Mouse (Mus musculus) left cerebral cortex, adult 2 months (tissue): Measurements from ENCODE around the gene Tmem59l. TPM values are rescaled to one million over a fixed set of nuclear protein-coding genes. Genes with fewer than 3 reads are reported as not detected.

Experiments
- DNase-seq, 2 experiments: peaks; one replicate each; pipeline ENCODE4 v3.0.0; 2021 to 2022; ENCODE audit warnings: low spot score in 2 of 2, mixed read lengths in 1 of 2; ENCODE audit errors: extremely low spot score in 1 of 2
- H3K27ac ChIP-seq: fragments of 200-600 bp; 2 replicates; pipeline ENCODE4 v1.8.1; 2022
- H3K4me3 ChIP-seq: fragments of 200-600 bp; 2 replicates; pipeline ENCODE4 v1.8.1; 2022
- CTCF ChIP-seq: fragments of 200-600 bp; IDR thresholded peaks from 2 replicates; pipeline ENCODE4 v1.8.1; 2022; ENCODE audit warnings: antibody characterized with exemption, mild to moderate bottlenecking, moderate library complexity
- intact Hi-C: fragments of 180-260 bp; cut with DNase I; formaldehyde crosslinking; loops from one replicate; pipeline ENCODE4 v1.15.1; 2025
- total RNA-seq, 2 experiments: library from RNA; stranded (reverse); gene quantifications; 2 replicates each; pipeline ENCODE4 v1.2.3; 2021

Gene Tmem59l
- total RNA-seq, 2 experiments from 2014 or later: 295 to 302 TPM

DNA sequence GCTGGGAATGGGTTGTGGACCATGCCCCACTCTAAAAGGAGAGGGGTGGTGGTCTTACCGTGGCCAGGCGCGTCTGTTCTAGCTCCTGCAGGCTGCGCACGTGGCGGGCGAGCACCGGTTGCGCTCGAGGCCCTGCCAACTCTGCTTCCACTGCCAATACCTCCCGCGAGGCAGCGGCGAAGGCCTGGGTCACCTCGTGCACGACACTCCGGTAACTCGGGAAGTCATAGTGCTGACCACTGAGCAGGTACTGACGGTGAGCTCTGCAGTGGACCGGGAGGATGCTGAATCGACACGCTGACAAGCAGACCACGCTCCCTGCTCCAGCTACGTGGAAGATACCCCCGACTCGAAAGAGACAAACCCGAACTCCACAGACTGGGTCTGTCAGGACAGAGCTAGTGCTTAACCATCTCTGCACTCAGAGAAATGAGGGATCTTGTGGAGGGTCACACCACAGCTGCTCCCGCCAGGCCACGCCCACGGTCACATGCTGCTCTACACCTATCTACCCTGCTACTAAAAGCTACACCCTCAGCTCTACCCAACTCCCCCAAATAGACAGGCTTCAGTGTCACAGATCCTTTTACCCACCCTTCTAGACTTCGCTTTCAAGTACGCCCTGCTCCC, 18.7 kb upstream of the Tmem59l start:
- intact Hi-C loops: loop anchor here (1.0 to 10.0 kb wide), 4 partner anchors 33 to 151 kb away; partner anchors contain the start of genes Ell and Upf1
- DNase-seq: no peak
- no peak for TF ChIP-seq CTCF
- Histone ChIP-seq H3K27ac (peak overlapping the region; percentile 99), H3K4me3 (peak overlapping the region; percentile 73)

DNA sequence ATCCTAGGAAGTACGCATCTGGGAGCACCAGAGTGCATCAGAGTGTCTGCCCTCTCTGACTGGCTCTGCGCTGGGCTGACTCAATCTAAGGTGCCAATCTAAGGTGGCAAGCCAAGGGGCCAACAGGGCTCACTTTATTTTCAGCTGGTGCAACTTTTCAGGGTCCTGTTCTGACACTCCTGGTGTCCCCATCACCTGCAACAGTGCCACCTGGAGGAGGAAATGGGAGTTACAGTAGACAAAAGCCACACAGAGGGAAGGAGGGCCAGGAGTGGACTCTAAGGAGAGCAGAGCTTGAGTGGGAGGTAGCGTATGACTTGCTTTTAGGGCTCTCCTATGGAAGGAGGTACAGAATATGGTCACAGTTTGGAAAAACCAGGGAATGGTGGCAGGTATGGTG, 17.7 kb upstream of the Tmem59l start:
- peak; percentile 91 for TF ChIP-seq CTCF
- H3K27ac ChIP-seq: peak overlapping the region; percentile 2; the same call in 1 of the 2 replicates
- intact Hi-C loops: loop anchor here (1.0 to 10.0 kb wide), 3 partner anchors 58 to 150 kb away; partner anchors contain the start of gene Upf1
- H3K4me3 ChIP-seq: 0 out of 2 replicates have a peak overlapping the region, but pooled peaks have one; percentile 9
- peak; percentile 72 to 85 for DNase-seq

DNA sequence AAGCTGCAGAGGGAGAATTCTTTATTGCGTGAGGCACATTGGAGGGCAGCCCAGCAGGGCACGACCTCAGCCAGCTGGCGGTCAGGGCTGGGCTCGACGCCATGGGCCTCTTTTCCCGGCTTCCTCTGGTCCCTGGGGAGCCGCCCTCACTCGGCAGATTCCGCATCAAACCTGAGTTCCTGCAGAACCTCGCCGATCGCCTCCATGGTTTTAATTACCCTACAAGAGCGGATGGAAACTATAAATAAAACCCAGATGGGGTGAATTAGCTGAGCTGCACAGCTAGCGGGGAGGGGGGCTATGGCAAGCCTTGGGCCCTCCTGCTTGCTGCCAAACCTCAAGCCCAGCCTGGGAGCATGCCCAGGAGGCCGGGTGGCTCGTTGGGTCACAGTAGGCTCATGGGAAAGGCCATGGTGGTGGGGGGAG, 17.1 kb upstream of the Tmem59l start:
- no peak for TF ChIP-seq CTCF
- Histone ChIP-seq H3K27ac (peak overlapping the region; percentile 2), H3K4me3 (no peak overlapping the region)
- intact Hi-C loops: loop anchor here (5.0 to 10.0 kb wide), 2 partner anchors 57 to 150 kb away; partner anchors contain the start of gene Upf1
- peak in 1 of 2 experiments; percentile 54 for DNase-seq

DNA sequence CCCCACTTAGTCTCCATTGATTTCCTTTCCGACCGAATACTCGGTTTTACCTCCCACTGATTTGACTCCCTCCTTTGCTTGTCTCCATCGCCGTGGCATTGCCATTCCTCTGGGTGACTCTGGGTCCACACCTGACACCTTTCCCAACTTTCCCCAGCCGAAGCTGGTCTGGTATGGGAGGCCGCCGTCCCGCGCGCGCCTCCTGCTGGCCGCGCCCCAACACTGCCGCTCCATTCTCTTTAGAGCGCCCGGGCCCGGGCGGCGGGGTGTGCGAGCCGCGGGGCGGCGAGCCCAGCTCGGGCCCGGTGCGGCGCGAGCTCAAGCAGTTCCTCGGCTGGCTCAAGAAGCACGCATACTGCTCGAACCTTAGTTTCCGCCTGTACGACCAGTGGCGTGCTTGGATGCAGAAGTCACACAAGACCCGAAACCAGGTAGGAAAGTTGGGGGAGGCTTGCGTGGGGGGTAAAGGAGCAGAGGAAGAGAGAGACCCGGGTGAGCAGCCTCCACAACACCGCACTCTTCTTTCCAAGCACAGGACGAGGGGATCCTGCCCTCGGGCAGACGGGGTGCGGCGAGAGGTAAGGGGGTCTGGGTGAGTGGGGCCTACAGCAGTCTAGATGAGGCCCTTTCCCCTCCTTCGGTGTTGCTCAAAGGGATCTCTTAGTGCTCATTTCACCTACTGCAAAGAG, 16.0 kb upstream of the Tmem59l start:
- peak; percentile 80 for TF ChIP-seq CTCF
- intact Hi-C loops: loop anchor here (5.0 to 10.0 kb wide), 2 partner anchors 56 to 148 kb away; partner anchors contain the start of gene Upf1
- no peak overlapping the region for H3K4me3 ChIP-seq
- no peak overlapping the region for H3K27ac ChIP-seq
- peak; percentile 57 to 61 for DNase-seq

DNA sequence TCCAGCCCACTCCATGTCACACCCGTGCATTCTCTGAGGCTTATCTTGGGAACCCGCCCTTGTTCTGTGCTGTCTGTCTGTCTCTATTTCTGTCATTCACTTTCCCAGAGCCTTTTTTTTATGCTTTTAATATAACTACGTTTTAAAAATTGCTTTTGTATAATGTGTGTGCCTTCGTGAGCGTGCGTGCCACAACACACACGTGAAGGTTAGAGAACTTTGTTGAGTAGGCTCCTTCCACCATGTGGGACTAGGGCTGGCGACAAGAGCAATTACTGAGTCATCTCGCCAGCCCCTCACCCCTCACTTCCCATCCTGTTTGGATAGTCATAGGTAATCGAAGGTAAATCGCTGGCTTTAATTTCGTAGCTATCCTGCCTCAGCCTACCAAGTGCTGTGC, 15.4 kb upstream of the Tmem59l start:
- no peak for TF ChIP-seq CTCF
- Histone ChIP-seq H3K4me3 (no peak overlapping the region), H3K27ac (no peak overlapping the region)
- no peak for DNase-seq
- intact Hi-C loops: loop anchor here (5.0 to 10.0 kb wide), 2 partner anchors 55 to 148 kb away; partner anchors contain the start of gene Upf1

DNA sequence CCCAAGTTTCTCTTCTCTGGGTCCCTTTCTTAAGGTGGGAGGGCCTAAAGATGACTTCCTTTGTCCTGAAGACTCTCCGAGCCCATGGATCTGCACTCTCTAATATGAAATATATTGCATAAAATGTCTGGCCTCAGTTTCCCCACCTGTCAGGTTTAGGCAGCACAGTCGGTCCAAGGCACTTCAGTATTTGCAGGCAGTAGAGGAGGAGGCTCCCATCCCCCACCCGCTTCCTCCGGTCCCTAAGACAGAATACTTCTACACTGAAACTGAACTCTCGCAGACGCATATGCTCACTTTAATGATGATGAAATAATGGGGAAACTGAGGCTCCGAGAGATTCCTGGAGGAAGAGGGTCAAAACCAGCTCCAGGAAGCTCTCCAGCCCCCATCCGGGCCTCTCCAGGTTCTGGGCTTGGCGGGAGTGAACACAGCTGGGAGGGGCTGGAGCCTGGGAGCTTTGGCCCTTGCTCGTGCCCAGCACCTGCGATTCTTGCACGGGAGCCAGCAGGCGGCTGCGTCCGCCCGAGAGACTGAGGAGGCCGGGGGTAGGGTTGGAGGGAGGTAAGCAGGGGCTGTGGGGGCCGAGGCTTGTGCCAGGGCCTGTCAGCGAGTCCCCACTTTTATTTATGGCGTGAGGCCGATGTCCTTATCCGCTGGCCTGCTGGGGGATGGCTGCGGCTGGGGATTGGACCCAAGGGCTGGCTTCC, 14.8 kb upstream of the Tmem59l start:
- no peak overlapping the region for H3K4me3 ChIP-seq
- H3K27ac ChIP-seq: no peak overlapping the region
- intact Hi-C loops: loop anchor here (5.0 to 10.0 kb wide), 2 partner anchors 55 to 147 kb away; partner anchors contain the start of gene Upf1
- no peak for DNase-seq
- TF ChIP-seq CTCF: no peak

DNA sequence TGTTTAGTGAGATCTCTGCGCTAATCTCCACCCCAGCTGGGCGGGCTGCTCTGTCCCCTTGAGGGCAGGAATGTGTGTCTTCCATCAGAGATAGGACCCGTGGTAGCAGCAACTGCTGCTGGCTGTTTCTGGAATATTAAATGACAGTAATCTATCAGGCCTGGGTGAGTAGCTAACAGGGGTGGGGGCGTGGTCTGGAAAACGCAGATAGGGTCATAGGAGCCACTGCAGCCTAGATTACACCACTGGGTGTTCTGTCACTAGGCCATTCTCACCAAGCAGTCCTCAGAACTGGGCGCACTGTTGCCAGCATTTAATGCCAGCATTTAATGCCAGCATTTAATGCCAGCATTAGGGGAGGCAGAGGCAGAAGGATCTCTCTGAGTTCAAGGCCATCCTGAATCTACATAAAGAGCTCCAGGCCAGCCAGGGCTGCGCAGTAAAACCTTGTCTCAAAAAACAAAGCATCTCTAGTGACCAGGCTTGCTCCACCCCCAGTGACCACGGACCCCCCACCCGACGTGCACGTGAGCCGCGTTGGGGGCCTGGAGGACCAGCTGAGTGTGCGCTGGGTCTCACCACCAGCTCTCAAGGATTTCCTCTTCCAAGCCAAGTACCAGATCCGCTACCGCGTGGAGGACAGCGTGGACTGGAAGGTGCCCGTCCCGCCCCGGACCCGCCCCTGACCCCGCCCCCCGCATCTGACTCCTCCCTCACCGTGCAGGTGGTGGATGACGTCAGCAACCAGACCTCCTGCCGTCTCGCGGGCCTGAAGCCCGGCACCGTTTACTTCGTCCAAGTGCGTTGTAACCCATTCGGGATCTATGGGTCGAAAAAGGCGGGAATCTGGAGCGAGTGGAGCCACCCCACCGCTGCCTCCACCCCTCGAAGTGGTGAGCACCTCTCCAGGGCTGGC, 13.5 kb upstream of the Tmem59l start:
- intact Hi-C loops: loop anchor here (5.0 to 10.0 kb wide), 2 partner anchors 53 to 146 kb away; partner anchors contain the start of gene Upf1
- no peak overlapping the region for H3K4me3 ChIP-seq

DNA sequence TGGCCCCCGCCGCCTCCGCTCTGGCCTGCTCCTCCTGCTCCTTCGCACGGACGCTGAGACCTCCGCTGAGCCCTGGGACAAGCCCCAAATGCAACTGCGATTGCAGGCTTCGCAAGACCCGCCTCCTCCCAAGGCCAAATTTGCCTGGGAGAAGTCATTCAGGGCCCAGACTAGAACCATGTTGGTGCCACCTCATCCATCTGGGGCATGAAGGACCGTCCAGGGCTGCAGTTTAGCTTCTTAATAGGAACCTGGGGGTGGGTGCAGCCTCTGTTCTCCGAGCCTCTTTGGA, 8.6 kb upstream of the Tmem59l start:
- intact Hi-C loops: no loop called here

More for the DNA sequence above, 13.5 kb upstream of the Tmem59l start:
- DNase-seq: no peak
- H3K27ac ChIP-seq: no peak overlapping the region
- TF ChIP-seq CTCF: no peak

DNA sequence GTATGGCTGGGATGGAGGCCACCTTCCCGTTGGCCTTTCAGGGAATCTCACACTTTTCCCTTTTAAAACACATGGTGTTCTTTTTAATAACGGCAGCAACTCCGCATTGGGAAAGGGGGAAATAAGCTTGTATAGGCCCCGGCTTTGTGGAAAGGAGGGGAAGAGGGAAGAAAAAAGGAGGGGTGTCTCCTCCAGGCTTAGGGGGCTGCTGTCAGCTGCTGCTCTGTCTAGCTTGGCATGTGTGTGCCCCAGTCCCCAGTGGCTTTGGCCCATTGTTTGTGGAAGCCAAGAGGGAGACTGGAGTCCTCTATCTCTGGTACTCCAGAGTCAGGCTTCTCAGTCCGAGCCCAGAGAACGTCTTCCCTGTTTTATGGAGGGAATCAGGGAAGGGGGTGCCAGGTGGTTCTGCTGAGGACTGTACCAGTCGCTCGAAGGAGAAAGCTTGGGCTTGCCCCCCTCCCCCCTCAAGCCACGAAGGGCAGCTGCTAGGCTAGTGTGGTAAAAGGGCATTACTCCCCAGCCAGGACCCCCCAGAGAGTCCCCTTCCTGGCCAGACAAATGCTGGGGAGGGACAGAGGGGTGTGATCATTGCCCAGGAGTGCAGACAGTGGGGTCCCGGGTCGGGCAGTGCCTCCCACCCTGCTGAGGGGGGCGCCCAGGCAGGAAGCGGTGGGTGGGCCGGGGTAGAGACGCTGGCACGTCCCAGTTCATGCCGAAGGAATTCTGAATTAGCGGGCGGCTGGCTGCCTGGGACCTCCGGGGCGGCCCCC, 8.0 kb upstream of the Tmem59l start:
- H3K4me3 ChIP-seq: no peak overlapping the region
- no peak for TF ChIP-seq CTCF
- DNase-seq: no peak
- H3K27ac ChIP-seq: no peak overlapping the region
- intact Hi-C loops: no loop called here

More for the DNA sequence above, 8.6 kb upstream of the Tmem59l start:
- no peak overlapping the region for H3K4me3 ChIP-seq
- no peak for TF ChIP-seq CTCF
- no peak overlapping the region for H3K27ac ChIP-seq
- DNase-seq: no peak

DNA sequence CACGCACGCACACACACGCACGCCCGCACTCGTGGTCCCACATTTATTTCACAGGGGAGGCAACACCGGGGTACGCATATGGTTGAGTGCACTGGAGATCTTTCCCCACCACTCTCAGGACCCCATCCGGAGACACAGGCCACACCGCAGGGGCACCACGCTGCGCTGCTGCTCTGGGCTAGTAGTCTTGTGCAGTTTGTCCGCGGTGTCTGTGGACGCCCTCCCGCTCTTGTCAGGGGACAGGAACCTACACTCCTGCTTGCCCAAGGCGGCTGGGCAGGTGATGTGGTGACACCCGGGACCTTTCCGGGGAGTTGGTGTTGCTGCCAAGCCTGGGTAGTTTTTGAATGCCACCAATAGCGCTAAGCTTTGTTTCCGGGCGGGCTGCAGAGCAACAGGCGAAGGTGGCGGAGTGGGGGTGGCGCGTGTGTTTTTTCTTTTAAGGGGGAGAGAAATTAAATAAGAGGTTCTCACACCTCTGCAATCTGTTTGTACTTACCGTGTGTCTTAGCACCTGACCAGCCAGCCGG, 7.3 kb upstream of the Tmem59l start:
- intact Hi-C loops: no loop called here
- no peak for TF ChIP-seq CTCF
- Histone ChIP-seq H3K4me3 (no peak overlapping the region), H3K27ac (no peak overlapping the region)
- no peak for DNase-seq
